Mouse (Mus musculus) layer of hippocampus, postnatal 36 days (tissue): ENCODE measurements at regions not wholly inside any gene's neighbourhood (a gene's known extent, or its start where the extent isn't known, plus 50 kb on each side); places are given as distances from the start of the nearest gene placed in this dataset.

Source experiments
- DNase-seq, 2 experiments: peaks; one replicate each; pipeline ENCODE4 v3.0.0; 2022

DNA sequence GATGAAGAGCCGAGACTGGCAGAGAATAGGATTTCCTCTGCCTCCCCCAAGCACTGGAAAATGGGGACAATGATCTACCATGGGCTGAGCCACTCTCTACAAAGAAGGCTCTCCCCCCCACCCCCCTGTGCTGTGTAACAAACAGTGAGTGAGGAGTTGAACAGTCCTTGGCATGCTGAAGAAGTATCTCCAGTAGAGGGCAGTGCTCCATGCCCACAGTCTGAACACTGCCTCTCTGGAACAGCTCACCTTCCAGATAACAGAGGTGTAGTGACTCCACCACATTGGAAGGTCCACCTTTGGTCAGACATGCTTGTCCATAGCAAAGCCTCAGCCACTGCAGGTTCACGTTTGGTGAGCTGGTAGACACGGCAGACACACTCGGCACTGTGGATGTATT, 85.2 kb upstream of the Bach2 start:
- no peak for DNase-seq

GRCm38 (mm10) chr4:32156965-32157364, 81.6 kb upstream of the Bach2 start:
- no peak for DNase-seq

DNA sequence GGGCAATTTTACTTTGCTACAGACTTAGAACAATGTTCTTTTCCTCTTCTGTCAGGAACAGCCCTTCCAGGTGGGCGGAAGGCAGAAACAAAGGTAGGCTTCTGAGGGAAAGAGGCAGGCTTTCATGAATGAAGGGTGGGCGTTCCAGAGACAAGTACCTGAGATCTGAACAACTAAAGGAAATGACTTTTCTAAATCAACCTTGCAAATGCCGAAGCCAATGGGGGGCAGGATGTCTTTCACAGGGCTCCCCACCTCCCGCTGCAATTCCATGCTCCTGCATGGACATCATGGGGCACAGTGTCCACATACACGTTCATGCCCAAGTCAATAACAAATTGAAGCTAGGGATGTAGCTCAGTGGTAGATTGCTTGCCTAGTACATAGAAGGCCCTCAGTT, 80.2 kb upstream of the Bach2 start:
- DNase-seq = no peak

DNA sequence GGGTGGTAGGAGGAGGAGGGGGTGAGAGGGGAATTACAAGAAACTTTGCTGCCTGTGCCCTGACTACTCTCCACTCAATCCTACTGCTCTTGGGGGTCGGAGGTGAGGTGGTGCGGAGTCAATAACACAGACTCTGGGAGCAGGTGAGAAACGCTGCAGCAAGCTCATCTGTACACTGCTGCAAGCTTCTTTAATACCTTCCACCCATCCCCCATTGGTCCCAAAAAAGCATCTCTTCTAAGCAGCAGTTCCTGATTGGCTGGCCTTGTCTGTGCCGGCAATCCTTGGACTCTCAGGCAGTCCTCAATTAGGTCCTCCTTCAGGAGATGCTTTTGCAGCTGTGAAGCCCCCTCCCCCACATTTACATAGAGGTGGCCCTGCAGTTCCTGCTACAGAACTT, 79.7 kb upstream of the Bach2 start:
- DNase-seq = no peak

DNA sequence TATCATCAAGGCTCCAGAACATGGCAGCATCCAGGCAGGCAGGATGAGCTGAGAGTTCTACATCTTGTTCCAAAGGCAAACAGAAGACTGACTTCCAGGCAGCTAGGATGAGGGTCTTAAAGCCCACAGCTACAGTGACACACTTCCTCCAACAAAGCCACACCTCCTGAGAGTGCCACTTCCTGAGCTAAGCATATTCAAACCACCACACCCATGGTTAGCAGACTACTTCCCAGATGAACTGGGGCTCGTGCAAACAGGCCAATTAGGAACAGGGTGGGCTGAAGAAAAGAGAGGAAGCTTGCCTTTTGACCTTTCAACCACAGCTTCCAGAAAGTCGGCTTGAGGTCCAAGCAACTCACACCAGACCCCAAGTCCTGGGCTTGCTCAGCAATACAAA, 77.8 kb upstream of the Bach2 start:
- no peak for DNase-seq

DNA sequence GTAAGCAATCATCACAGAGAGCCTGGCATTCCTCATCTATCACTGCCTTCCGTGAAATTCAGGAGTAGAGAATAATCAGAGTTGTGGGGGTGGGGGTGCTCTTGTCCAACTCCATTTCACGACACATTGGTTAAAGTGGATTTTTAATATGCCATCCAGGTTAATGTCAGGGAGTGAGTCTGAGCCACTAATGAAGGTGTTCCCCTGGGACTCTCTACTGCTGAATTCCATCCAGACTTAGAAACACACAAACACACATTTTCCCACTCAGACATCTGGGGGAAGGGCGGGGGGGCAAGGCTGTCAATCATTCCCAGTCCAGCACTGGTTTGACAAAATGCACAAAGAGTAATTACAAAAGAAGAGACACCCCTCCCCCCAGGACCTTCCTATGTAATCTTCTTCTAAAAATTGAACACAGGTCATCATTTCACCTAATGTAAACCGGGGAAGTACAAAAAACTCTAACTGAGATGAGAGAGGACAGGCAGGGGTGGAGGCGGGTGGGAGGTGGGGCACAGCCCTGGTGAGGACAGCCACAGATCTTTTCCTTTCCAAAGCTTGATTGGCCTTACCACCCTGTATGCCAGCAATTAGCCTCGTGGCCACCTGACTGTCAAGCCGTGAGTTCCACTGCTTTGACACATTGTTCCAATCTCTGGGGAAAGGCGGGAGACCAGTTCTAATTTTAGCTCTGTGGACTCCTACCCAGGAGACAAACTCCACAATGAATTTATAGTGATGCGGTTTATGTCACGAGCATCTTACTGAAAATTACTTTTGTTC, 76.5 kb upstream of the Bach2 start:
- no peak for DNase-seq

DNA sequence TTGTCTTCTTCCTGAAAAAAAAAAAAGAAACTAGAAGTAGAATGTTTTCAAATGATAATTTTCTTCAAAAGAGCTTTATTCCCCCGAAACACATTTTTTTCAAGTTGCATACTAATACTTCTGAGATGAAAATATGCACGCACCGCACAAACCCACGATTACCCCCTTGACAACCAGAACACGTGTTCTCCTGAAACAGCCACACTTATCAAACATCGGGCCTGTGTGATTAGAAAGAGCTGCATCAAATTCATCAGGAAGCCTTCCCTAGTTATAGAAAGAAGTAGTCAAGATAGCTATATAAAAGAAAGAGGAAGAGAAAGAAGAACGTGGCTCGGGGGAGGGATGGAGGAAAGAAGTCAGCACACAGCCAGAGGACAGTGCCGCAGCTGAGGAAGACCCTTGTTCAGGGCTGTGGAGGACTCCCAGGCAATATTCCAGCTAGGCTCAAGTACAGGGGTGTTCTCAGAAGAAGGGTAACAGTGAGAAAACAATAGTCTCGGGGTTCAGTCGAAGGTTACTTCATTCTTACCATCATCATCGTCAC, 75.8 kb upstream of the Bach2 start:
- DNase-seq = no peak

GRCm38 (mm10) chr4:32164081-32164641, 74.4 kb upstream of the Bach2 start:
- DNase-seq = no peak

GRCm38 (mm10) chr4:32164736-32165241, 73.8 kb upstream of the Bach2 start:
- no peak for DNase-seq

DNA sequence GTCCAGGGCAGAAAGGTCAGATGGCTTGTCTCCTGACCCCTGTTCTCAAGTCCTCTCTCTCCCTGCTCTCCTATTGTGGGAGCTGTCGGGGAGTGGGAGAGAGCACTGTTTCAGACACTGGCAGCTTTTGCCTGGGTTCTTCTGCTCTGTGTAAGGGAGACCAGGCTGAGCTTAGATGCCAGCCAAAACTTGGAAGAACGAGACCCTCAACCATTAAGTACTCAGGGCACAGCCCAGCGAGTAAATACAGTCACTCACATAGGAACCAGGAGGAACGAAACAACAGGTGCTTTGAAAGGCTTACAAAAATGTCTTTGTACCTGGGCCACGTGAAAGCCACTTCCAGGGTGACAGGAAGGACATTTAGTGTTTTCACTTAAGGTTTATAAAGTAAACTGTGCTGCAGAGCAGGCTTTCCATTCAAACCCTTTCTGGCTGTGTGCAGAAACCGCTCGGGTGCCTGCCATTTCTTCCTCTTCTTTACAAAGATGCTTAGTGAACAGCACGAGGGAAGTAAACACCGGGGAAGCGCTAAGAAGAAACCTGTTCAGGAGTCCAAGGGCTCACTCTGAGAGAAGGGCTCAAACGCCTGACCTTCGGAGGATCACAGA, 72.6 kb upstream of the Bach2 start:
- DNase-seq = no peak

DNA sequence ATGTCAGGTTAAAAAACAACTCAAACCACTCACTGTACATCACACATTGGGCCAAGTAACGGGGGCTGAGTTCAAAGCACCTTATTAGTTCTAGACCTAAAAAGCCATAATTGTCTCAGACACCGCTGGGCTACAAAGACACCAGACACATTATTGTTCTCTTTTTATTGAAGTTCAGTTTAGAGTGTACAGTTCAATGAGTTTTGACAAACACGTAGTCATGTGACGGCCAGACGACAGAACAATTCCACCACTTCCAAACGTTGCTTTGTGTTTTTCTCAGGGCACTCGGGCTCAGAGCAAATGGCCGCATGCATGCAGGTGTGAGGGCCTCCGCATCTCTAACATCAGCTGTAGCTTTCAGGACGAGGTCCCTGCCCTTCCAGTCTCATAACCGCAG, 71.5 kb upstream of the Bach2 start:
- DNase-seq = no peak

DNA sequence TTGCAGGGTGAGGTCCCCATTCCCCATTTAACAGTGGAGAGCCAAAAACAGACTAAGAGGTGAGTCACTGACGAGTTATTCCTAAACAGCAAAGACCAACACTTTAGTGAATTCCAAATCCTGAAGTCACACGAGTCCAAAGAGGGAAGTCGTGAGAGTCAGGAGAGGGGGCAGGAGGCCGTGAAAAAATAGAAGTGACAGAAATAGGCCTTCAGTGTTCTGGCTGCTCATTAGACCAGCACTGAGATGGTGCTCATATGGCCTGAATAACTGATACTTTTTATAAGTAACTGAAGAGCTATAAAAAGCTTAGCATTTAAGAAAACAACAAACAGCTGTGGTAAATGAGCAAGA, 68.5 kb upstream of the Bach2 start:
- DNase-seq = no peak

GRCm38 (mm10) chr4:32170460-32171192, 68.0 kb upstream of the Bach2 start:
- no peak for DNase-seq

- DNase-seq = no peak
These were observed 67.3 kb upstream of the Bach2 start for GRCm38 (mm10) chr4:32171291-32171690.

- no peak for DNase-seq
These were observed 65.6 kb upstream of the Bach2 start for GRCm38 (mm10) chr4:32172992-32173391.

- DNase-seq = no peak
These were observed 63.8 kb upstream of the Bach2 start for GRCm38 (mm10) chr4:32174771-32175170.

GRCm38 (mm10) chr4:32175231-32175630, 63.4 kb upstream of the Bach2 start:
- DNase-seq = no peak

DNA sequence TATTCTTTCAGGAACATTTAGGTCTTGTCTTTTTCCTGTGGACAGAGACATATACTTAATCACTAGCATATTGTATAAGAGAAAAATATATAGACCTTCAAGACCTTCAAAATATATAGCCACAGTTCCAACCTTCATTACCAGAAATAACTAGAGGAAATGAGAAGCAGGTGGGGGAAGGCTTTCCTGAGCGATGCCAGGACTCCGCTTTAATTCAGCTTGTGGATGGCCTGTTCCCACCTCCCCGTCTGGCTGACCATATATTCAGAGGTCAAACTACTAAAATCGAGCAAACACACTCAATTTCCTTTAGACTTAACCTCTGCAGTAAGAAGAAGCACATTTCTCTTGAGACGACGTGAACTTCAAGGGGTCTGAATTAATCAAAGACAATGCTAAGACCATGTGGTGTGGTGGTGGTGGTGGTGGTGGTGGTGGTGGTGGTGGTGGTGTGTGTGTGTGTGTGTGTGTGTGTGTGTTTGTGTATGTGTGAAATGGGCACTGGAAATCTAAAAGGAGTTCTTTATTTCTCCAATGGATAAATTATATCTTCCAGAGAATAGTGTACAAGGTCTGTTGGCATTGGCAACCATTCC, 62.7 kb upstream of the Bach2 start:
- DNase-seq = no peak

DNA sequence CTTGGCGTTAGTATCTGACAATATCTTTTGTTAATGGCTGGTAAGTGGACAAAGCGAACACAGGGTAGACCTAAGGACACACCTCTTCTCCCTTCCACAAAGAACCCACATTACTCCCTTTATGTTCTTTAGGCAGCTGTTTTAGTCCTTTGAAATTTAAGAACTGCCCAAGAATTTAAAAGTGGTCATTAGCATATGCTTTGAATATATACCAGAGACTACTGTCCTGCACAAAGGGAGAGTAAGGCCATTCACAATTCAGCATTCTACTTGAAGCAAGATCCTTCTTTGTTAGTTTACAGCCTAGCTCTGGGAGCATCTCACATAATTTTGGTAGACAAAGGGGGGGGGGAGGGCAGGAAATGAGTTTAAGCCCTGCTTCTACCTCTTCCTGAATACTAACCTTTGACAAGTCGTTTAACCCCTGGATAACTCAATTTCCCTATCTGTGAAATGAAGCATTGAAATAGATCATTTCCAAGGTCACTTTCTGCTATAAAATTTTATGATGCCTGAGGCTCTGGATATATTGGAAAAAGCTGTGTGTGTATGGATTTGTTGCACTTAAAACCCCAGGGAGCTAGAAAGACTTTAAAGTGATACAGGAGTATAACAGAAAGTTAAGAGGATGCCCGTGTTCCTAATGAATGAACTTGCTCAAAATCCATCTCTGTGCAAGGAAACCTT, 62.0 kb upstream of the Bach2 start:
- no peak for DNase-seq

GRCm38 (mm10) chr4:32177933-32178639, 60.5 kb upstream of the Bach2 start:
- DNase-seq = no peak

DNA sequence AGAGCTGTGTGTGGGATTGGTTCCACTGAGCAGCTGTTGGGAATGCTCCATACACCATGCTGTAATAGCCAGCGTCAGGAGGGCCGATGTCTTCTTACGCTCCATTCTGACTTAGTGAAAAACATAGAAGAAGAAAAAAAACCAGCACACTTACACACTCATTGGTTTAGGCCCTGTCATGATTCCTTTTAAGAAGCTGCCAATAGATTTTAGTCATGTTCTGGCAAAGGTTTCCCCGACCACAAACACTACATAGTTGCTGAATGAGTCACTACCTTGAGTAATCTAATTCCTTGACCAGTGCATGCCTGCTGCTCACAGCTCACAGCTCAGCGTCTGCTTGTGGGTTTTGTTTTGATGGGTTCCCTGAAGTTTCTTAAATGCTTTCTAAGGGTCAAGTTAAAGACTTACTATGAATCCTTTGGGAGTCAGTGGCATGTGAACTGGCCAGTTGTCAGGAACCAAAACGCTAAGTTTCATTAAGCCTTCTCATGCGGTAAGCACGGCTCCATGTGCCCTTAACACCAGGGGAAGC, 58.8 kb upstream of the Bach2 start:
- DNase-seq = no peak
